Mouse (Mus musculus) gastrocnemius, postnatal 36 days (tissue): ENCODE measurements around the gene 1700037H04Rik. TPM values are rescaled to one million over a fixed set of nuclear protein-coding genes. Genes with fewer than 3 reads are reported as not detected.

Experiments used
- DNase-seq, 2 experiments: peaks; one replicate each; pipeline ENCODE4 v3.0.0; 2022
- intact Hi-C: fragments of 180-260 bp; cut with DNase I; formaldehyde crosslinking; loops from one replicate; pipeline ENCODE4 v1.15.1; 2025
- total RNA-seq, 2 experiments: library from RNA; stranded (reverse); gene quantifications; 2 replicates each; pipeline ENCODE4 v1.2.3; 2021

Gene 1700037H04Rik
- total RNA-seq, 2 experiments from 2014 or later: 4.3 to 4.4 TPM

GRCm38 (mm10) chr2:131149254-131149578 is 10.7 kb downstream of the 1700037H04Rik start:
- no peak for DNase-seq
- intact Hi-C loops: no loop called here

GRCm38 (mm10) chr2:131148353-131149253 is 11.3 kb downstream of the 1700037H04Rik start:
- intact Hi-C loops: no loop called here
- DNase-seq: no peak

GRCm38 (mm10) chr2:131147043-131147365 is 12.9 kb downstream of the 1700037H04Rik start:
- intact Hi-C loops: no loop called here
- no peak for DNase-seq

GRCm38 (mm10) chr2:131146193-131147042 is 13.5 kb downstream of the 1700037H04Rik start:
- intact Hi-C loops: no loop called here
- no peak for DNase-seq

- intact Hi-C loops: no loop called here
- DNase-seq: no peak
These were observed 14.3 kb downstream of the 1700037H04Rik start for GRCm38 (mm10) chr2:131145536-131145935.

- no peak for DNase-seq
- intact Hi-C loops: no loop called here
These were observed 14.8 kb downstream of the 1700037H04Rik start for GRCm38 (mm10) chr2:131145121-131145520.

- no peak for DNase-seq
- intact Hi-C loops: no loop called here
These were observed 16.7 kb downstream of the 1700037H04Rik start for GRCm38 (mm10) chr2:131143007-131143780.

GRCm38 (mm10) chr2:131142592-131142991 is 17.3 kb downstream of the 1700037H04Rik start:
- DNase-seq: peak; percentile 75 to 81
- intact Hi-C loops: no loop called here

- intact Hi-C loops: loop anchor here (2.0 kb wide), 1 partner anchor 45 kb away; no protein-coding TSS in a partner anchor
- DNase-seq: no peak
These were observed 18.4 kb downstream of the 1700037H04Rik start for GRCm38 (mm10) chr2:131141336-131141986.

GRCm38 (mm10) chr2:131140533-131140905 is 19.4 kb downstream of the 1700037H04Rik start:
- intact Hi-C loops: loop anchor here (2.0 kb wide), 1 partner anchor 44 kb away; no protein-coding TSS in a partner anchor

GRCm38 (mm10) chr2:131139886-131140532 is 19.9 kb downstream of the 1700037H04Rik start:
- intact Hi-C loops: loop anchor here (2.0 kb wide), 1 partner anchor 43 kb away; no protein-coding TSS in a partner anchor

More at GRCm38 (mm10) chr2:131140533-131140905, 19.4 kb downstream of the 1700037H04Rik start:
- DNase-seq: no peak

GRCm38 (mm10) chr2:131139287-131139686 is 20.6 kb downstream of the 1700037H04Rik start:
- intact Hi-C loops: no loop called here
- no peak for DNase-seq

More at GRCm38 (mm10) chr2:131139886-131140532, 19.9 kb downstream of the 1700037H04Rik start:
- no peak for DNase-seq

GRCm38 (mm10) chr2:131138760-131139159 is 21.1 kb downstream of the 1700037H04Rik start:
- intact Hi-C loops: no loop called here
- DNase-seq: no peak

- intact Hi-C loops: no loop called here
- DNase-seq: no peak
These were observed 21.6 kb downstream of the 1700037H04Rik start for GRCm38 (mm10) chr2:131138296-131138695.

GRCm38 (mm10) chr2:131135521-131136139 is 24.3 kb downstream of the 1700037H04Rik start:
- intact Hi-C loops: no loop called here
- peak in 1 of 2 experiments; percentile 7 for DNase-seq

GRCm38 (mm10) chr2:131134826-131135400 is 25.0 kb downstream of the 1700037H04Rik start:
- no peak for DNase-seq

GRCm38 (mm10) chr2:131134381-131134780 is 25.5 kb downstream of the 1700037H04Rik start:
- DNase-seq: peak in 1 of 2 experiments; percentile 16
- intact Hi-C loops: no loop called here

More at GRCm38 (mm10) chr2:131134826-131135400, 25.0 kb downstream of the 1700037H04Rik start:
- intact Hi-C loops: no loop called here

- intact Hi-C loops: no loop called here
- no peak for DNase-seq
These were observed 26.8 kb downstream of the 1700037H04Rik start, which contains the start of gene Gm11037 for GRCm38 (mm10) chr2:131132930-131133547. Gene Gm11037, plus strand, starts transcription at chr2:131133497.
